Mouse (Mus musculus): Measurements from ENCODE around the gene Olfr703.

Gene Olfr703

GRCm38 (mm10) chr7:106843060-106843459 is at the start of gene Olfr703:
Gene Olfr703 (plus strand): TSS chr7:106843360.
- no peak for DNase-seq (ENCODE audit: low spot score)

GRCm38 (mm10) chr7:106808734-106809133 is 34.4 kb upstream of the Olfr703 start, which contains the start of gene Olfr700:
Gene Olfr700 (minus strand): TSS chr7:106808834.
- no peak for DNase-seq (ENCODE audit: low spot score)

DNA sequence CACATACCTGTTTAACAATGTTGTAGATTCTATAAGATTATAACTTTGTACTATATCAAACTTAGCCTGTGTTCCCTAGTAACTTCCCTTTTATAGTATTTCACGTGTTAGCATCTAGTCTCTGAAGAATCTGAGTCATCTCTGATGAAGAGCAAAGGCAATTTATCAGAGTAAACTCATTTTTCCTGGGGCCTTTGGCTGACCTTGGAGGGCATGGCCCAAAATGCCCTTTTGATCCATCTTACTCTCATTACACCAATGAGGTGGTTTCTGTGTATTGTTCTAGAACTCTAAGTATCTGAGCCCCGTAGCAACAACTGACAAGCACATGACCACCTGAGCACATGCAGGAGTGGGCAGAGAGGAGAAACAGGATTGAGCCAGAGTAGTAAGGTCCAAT is 29.3 kb upstream of the Olfr703 start, which contains the start of gene Olfr701:
Gene Olfr701 (plus strand): TSS at position 301 of the 400 bp plus-strand sequence.
- DNase-seq (ENCODE audit: low spot score): no peak

- DNase-seq (ENCODE audit: low spot score): no peak
These were observed 27.4 kb upstream of the Olfr703 start for GRCm38 (mm10) chr7:106815775-106816174.

GRCm38 (mm10) chr7:106818414-106818813 is 24.7 kb upstream of the Olfr703 start:
- DNase-seq (ENCODE audit: low spot score): no peak

- no peak for DNase-seq (ENCODE audit: low spot score)
These were observed 9.4 kb upstream of the Olfr703 start, which contains the start of gene Olfr702 for GRCm38 (mm10) chr7:106833793-106834192. Gene Olfr702 (minus strand): TSS chr7:106833893.

GRCm38 (mm10) chr7:106862885-106863284 is 19.7 kb downstream of the Olfr703 start, which contains the start of gene Olfr704:
Gene Olfr704 (plus strand): TSS chr7:106863185.
- DNase-seq (ENCODE audit: low spot score): no peak

DNA sequence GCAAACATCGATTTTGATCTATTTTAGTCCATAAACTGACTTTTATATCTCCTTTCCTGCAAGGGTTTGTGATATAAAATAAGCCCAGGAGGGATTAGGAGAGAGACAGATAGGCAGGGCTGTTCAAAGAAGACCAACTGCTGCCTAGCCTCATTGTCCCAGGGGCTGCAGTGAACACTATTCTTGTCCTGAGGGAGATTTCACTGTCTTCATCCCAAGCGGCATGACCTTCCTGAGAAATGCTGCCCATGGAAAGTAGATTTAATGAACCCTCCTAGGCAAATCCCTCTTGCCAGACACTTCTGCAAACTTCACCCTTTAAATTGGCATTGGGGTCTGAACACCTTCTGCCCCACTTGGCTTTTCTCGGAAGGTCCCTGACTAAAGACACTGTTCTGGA is 33.6 kb downstream of the Olfr703 start, which contains the start of gene Olfr705:
Gene Olfr705 (minus strand): TSS at position 101 of the 400 bp plus-strand sequence.
- DNase-seq (ENCODE audit: low spot score): no peak

DNA sequence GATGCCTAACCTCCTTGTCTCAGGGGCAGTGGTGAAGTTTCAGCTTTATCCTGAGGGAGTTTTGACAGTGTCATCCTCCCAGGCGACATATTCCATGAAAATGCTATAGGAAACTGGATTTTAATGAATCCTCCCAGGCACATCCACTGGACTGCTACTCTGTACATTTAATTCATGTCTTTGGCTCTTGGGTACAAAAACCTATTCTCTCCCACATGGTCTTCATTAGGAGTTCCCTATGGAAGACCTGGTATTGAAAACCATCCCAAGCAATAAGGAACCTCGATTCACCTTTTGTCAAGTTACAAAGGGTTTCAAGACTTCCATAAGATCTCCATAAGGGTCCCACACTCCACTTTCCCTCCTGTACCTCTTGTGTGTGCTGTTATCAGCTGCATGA is 44.9 kb downstream of the Olfr703 start, which contains the start of gene Olfr706:
Gene Olfr706 (minus strand): TSS at position 101 of the 400 bp plus-strand sequence.
- DNase-seq (ENCODE audit: low spot score): no peak
